Mouse (Mus musculus) central nervous system, embryonic 18 days (tissue): Measurements from ENCODE around the gene Stxbp1. TPM values are rescaled to one million over a fixed set of nuclear protein-coding genes. Genes with fewer than 3 reads are reported as not detected.

ENCODE experiments used
- polyA plus RNA-seq: library from polyadenylated mRNA; depleted of rRNA; stranded (reverse); fragments of >200 nt; gene quantifications from 2 replicates; pipeline ENCODE4 v1.2.3, GENCODE M21; 2012; rRNA removed

The Stxbp1 gene
- polyA plus RNA-seq: 296 and 339 TPM in 2 replicates

DNA sequence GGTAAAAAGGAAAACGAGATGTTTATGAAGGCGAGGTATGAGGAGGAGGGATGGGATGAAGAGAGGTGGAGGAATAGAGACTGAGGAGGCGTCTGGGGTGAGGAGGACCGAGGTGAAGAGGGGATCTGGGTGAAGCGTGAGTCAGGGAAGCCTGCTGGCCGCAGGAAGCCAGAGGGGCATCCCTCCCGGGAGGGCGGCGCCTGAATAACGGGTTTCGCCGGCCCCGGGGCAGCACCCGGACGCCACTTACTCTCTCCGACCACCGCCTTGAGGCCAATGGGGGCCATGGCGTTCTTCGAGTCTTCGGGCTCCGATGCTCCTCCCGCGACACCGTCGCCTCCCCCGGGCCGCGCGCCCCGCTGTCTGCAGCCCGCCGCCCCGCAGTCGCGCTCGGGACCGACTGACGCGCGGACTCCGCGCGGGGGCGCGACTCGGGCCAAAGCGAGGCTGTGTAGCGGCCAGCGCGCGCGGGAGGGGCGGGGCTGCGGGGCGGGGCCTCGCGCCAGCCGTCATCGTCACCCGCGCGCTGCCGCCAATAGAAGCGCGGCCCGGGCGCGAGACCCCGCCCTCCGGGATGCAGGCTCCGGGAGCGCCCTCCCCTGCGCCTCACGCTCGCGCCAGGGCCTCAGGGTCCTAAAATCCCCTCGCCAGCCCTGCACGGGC is at the start of gene Stxbp1:
Gene Stxbp1 (minus strand): TSS at position 441 of the 663 bp plus-strand sequence.

DNA sequence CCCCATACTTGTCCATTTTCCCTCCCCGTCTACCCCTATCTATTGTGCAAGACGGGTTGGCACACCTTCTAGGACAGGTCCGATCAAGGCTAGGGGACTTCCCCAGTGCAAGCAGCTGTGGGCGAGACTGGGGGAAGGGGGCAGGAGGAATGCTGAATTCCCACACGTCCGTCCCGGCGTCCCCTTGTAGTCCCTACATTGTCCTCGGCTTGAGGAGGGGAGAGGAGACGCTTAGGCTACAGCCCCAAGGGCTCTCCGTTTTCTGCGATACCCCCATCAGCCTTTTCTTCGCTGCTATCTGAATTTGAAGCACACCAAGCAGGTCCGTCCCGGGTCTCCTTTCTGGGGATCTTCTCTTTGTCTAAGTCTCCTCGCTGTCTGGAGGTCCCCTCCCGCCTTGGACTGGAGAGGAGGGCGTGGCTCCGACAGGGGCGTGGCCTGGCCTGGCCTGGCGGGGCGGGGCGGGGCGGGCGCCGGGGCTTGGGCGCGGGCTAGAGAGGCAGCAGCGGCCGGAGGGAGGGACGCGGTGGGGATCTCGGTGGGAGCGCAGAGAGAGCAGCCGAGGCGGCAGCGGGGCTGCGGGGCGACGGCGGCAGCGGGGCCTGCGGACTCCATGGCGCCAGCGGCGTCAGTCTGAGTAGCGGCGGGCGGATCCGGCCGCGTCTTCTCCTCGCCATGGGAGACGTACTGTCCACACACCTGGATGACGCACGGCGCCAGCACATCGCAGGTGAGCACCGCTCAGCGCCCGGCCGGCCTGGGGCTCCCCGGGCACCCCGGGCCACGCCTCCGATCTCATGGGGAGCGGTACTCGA is 28.8 kb upstream of the Stxbp1 start, which contains the start of gene Fam129b:
Gene Fam129b (plus strand): TSS at position 440 of the 815 bp plus-strand sequence.

DNA sequence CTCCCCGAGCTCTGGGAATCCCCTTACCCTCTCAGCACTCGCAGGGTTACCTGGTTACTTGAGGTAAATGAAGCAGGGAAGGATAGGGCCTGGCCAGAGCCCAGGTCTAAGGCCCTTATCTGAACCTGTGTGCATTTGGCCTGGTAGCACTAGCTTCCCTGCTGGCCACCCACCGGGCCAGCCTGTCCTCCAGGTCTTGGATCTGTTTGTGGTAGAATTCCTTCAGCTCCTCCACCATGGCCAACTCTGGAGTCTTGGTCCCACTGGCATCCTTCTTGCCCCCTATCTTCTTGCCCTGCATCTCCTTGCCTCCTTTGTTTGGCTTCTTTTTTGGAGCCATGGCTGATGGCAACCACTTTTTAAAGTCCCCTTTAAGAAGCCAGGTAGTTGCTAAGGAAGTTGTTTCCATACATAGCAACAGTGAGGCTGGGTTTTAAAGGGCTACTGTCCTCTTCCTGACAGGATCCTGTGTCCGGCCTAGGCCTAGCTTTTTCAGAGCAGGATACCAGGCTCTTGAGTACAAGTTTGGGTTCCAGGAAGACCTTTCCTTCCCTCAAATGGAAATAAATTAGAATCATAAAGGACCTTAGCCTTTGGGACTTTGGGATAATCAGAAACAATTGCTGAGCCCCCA is 62.9 kb downstream of the Stxbp1 start, which contains the start of gene Cfap157:
Gene Cfap157 (minus strand): TSS at position 381 of the 634 bp plus-strand sequence.

DNA sequence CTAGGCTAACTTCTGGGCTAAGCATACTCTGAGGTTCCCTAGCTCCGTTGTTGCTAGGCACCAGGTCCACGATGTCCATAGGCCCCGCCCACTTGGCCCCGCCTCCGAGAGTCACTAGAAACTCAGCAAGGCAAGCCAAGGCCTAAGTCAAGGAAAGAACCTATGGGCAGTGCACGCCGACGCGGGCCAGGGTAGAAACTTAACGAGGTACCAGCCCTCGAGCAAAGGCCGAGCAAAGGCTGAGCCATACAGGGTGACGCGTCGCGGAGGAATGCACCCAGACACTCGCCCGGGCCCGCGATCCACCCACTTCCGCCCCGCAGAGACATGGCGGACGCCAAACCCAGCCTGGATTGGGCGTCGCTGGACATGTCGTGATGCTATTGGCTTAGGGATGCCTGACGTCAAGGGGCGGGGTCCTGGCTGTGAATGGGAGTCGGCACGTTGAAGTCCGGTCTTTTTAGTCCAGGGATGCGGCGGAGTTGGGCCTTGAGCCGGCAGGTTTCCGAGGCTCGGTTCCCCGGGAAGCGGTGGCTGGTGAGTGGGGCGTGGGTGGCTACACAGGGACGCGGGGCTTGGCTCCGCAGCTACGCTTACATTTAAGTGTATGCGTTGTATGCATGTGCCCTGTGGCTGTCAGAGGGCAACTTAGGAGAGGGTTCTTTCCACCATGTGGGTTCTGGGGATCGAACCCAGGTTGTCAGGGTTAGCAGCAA is 71.5 kb downstream of the Stxbp1 start, which contains the start of the genes Ttc16 and Ptrh1:
Gene Ttc16 (minus strand): TSS at position 275 of the 716 bp plus-strand sequence.
Gene Ptrh1 (plus strand): TSS at position 428 of the 716 bp plus-strand sequence.

DNA sequence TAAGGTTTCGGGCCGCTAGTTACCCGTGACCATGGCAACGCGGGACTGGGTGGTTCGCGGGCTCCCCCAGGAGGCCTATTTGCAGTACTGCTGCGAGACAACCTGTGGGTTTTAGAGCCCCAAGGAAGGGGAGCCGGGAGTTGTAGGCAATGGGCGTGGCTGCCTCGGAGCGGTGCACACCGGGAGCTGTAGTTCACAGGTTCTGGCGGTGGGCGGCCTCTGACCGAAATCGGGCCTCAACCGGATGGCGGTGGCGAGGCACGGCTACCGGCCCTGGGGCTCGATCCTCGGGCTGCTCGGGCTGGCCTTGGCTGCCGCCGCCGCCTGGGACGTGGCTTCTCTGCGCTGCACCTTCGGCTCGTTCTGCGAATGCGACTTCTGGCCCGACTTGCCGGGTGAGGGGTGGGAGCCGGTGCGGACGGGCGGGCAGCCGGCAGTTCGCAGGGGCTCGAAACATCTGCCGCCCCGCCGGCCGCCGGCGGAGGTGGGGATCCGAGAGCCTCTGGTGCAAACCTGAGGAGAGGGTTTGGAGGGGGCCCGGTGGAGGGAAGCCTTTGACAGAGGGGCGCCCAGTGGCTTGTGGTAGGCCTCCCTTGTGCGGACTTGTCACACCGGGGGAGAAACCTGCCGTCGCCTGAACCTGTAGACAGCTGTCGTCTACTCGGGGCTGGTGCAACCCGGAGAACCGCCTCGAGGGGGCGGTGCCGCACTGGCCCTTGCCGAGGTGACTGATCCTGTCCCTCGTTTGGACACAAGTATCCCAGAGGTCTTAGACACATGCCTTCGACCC is 89.8 kb downstream of the Stxbp1 start, which contains the start of gene Tor2a:
Gene Tor2a (plus strand): TSS at position 179 of the 790 bp plus-strand sequence.

DNA sequence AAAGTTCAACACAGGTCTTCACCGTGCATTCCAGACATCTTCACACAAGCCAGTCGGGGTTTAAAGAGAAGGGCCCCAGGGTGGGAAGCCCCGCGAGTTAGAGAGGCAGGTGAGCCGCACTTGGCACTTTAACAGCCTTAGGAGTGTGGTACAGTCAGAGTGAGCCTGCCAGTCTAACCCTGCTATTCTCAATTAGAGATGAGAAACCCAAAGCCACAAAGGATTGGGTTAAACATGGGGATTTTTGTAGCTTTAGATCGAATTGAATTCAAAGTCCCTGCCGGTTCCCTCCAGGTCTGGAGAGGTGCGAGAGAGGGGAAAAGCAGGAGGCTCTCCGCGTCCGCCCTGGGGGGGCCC is 106.2 kb downstream of the Stxbp1 start, which contains the start of gene 6330409D20Rik:
Gene 6330409D20Rik (minus strand): TSS at position 101 of the 357 bp plus-strand sequence.

Other genes with a start within 250 kb of the Stxbp1 start
- gene St6galnac6, start 247.5 kb downstream of the Stxbp1 start, polyA plus RNA-seq: 30.7 and 32.0 TPM in 2 replicates
- 53.9 and 56.7 TPM in 2 replicates for gene Ak1, start 225.5 kb downstream of the Stxbp1 start, polyA plus RNA-seq
- 26.1 and 27.6 TPM in 2 replicates for gene Eng, start 200.7 kb downstream of the Stxbp1 start, polyA plus RNA-seq
- gene Fpgs, start 143.1 kb downstream of the Stxbp1 start, polyA plus RNA-seq: 44.7 and 46.5 TPM in 2 replicates
- gene Cdk9, start 134.2 kb downstream of the Stxbp1 start, polyA plus RNA-seq: 196 and 197 TPM in 2 replicates
- gene Sh2d3c, start 126.2 kb downstream of the Stxbp1 start, polyA plus RNA-seq: 36.2 and 42.8 TPM in 2 replicates
- gene 6330409D20Rik, start 106.2 kb downstream of the Stxbp1 start, polyA plus RNA-seq: 3.8 and 4.7 TPM in 2 replicates
- gene Tor2a, start 90.0 kb downstream of the Stxbp1 start, polyA plus RNA-seq: 67.1 and 67.4 TPM in 2 replicates
- 1.4 and 2.4 TPM in 2 replicates for gene Ttc16, start 71.6 kb downstream of the Stxbp1 start, polyA plus RNA-seq
- 7.0 and 8.6 TPM in 2 replicates for gene Ptrh1, start 71.5 kb downstream of the Stxbp1 start, polyA plus RNA-seq
- gene Cfap157, start 62.8 kb downstream of the Stxbp1 start, polyA plus RNA-seq: 0.63 and 2.7 TPM in 2 replicates
- 41.3 and 48.1 TPM in 2 replicates for gene Fam129b, start 28.9 kb upstream of the Stxbp1 start, polyA plus RNA-seq
- gene Rpl12, start 114.3 kb upstream of the Stxbp1 start, polyA plus RNA-seq: 680 and 709 TPM in 2 replicates
- gene Lrsam1, start 114.4 kb upstream of the Stxbp1 start, polyA plus RNA-seq: 27.1 and 31.0 TPM in 2 replicates
- gene Slc2a8, start 134.8 kb upstream of the Stxbp1 start, polyA plus RNA-seq: 27.5 and 30.7 TPM in 2 replicates